Mouse (Mus musculus): Measurements from ENCODE around the gene Tnpo3. TPM values are rescaled to one million over a fixed set of nuclear protein-coding genes. Genes with fewer than 3 reads are reported as not detected.
A peak's percentile ranks its signal among the peaks of the same experiment; 100 is the strongest.

The Tnpo3 gene
- total and polyA plus RNA-seq, 3 experiments, result 60.5 to 140 (median 76.0) TPM

- Histone ChIP-seq H3K9me3 (replicated peaks; ENCODE audit: low read length) (peaks cover 3% of the 10 kb centered on the region), H3K4me1 (ENCODE audit: control insufficient read depth in 1 of 2, insufficient read depth in 2 of 2) (peaks cover 18 to 57% of the 10 kb centered on the region in 2 experiments), H3K4me3 (replicated peaks in 1 of 3; ENCODE audit: low read depth in 2 of 3, low read length in 2 of 3, poor library complexity in 1 of 3) (no peak overlapping the region), H3K27ac (ENCODE audit: insufficient read depth, low read depth) (peak overlapping the region; percentile 64), H3K79me2 (replicated peaks; ENCODE audit: control insufficient read depth, extremely low read depth, insufficient read depth, poor library complexity, severe bottlenecking) (no peaks in the 10 kb centered on the region), H3K9ac (ENCODE audit: insufficient read depth, low read depth) (no peak overlapping the region), H3K36me3 (replicated peaks in 1 of 2; ENCODE audit: control insufficient read depth in 1 of 2, insufficient read depth in 1 of 2, low read length in 1 of 2) (no peaks in the 10 kb centered on the region), H3K4me2 (ENCODE audit: insufficient read depth, low read depth, poor library complexity, severe bottlenecking) (peak overlapping the region; percentile 27; the same call in 1 of the 2 replicates), H3K27me3 (replicated peaks) (no peaks in the 10 kb centered on the region)
- dilution Hi-C loops (cut with MboI; ENCODE audit: extremely low pct_ligation_motif_present, extremely low pct_unique_long_range_greater_than_20kb, low sequenced_read_pairs), result no loop called here
- peak; percentile 84 for DNase-seq (ENCODE audit: extremely low read depth)
- peak; percentile 43; the same call in 1 of the 2 replicates for TF ChIP-seq IRF4 (IDR thresholded peaks at IDR 0.05; ENCODE audit: low read depth, low read length)
- TF ChIP-seq ETS1 (conservative IDR thresholded peaks at IDR 0.05; ENCODE audit: low read depth, low read length), result peak; percentile 53; the same call in 1 of the 2 replicates
- TF ChIP-seq EP300 (IDR thresholded peaks at IDR 0.05; ENCODE audit: low read length), result peak; percentile 61; the same call in 1 of the 2 replicates
- TF ChIP-seq TBP (conservative IDR thresholded peaks at IDR 0.05; ENCODE audit: low read depth, low read length), result 0 out of 2 replicates have a peak, but pooled peaks have one; percentile 22
- peak; percentile 14; the same call in 1 of the 2 replicates for TF ChIP-seq HCFC1 (IDR thresholded peaks at IDR 0.05; ENCODE audit: low read depth, low read length)
- peak; percentile 50; the same call in 1 of the 2 replicates for TF ChIP-seq TCF12 (IDR thresholded peaks at IDR 0.05; ENCODE audit: low read depth, low read length)
- TF ChIP-seq POLR2AphosphoS2 (IDR thresholded peaks at IDR 0.05; ENCODE audit: low read depth, low read length), result no peak
- 0 out of 2 replicates have a peak, but pooled peaks have one; percentile 14 for TF ChIP-seq MEF2A (IDR thresholded peaks at IDR 0.05; ENCODE audit: borderline replicate concordance, low read depth, low read length)
- no peak for TF ChIP-seq UBTF (IDR thresholded peaks at IDR 0.05; ENCODE audit: low read depth, low read length)
- TF ChIP-seq E2F4 (IDR thresholded peaks at IDR 0.05; ENCODE audit: insufficient replicate concordance, low read depth, low read length), result no peak
- TF ChIP-seq MAX (IDR thresholded peaks at IDR 0.05; ENCODE audit: low read length), result no peak
- TF ChIP-seq MAFK (IDR thresholded peaks at IDR 0.05; ENCODE audit: insufficient replicate concordance, low read length), result 0 out of 2 replicates have a peak, but pooled peaks have one; percentile 16
- TF ChIP-seq SMC3 (IDR thresholded peaks at IDR 0.05; ENCODE audit: low read depth, low read length), result no peak
- no peak for TF ChIP-seq MXI1 (IDR thresholded peaks at IDR 0.05; ENCODE audit: low read depth, low read length)
- no peak for TF ChIP-seq ZC3H11A (IDR thresholded peaks at IDR 0.05; ENCODE audit: low read depth, low read length)
- no peak for TF ChIP-seq ZNF384 (IDR thresholded peaks at IDR 0.05; ENCODE audit: low read depth, low read length)
- peak; percentile 51 for TF ChIP-seq BHLHE40 (IDR thresholded peaks at IDR 0.05; ENCODE audit: low read depth, low read length)
- TF ChIP-seq SIN3A (IDR thresholded peaks at IDR 0.05; ENCODE audit: low read length), result peak; percentile 20; the same call in 1 of the 2 replicates
- in situ Hi-C loops (cut with MboI; ENCODE audit: low pct_ligation_motif_present, low pct_unique_long_range_greater_than_20kb, low sequenced_read_pairs), result loop anchor here (25.0 kb wide), 1 partner anchor 245 kb away; the partner anchor contains the start of genes Ccdc136 and Opn1sw
Measured at GRCm38 (mm10) chr6:29631751-29632551, 22.3 kb upstream of the Tnpo3 start.

DNA sequence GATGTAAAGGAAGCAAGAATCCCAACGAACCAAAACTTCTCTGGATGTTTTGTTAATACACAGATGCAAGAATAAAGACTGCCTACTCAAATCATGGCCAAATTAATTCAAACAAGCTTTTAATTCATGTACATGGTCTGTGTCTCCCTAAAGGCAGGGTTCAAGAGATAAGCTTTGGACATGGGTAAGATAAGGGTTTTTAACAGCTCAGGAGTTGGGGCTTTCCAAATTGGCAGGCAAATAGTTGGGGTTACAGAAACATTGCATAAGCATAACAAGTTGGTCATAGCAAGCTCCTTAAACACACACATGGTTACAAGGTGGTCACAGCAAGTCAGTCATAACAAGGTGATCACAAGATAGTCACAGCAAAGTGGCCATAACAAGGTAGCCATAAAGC is 20.5 kb upstream of the Tnpo3 start:
- H3K9ac ChIP-seq (ENCODE audit: insufficient read depth, low read depth), result no peak overlapping the region
- no peak overlapping the region for H3K4me2 ChIP-seq (ENCODE audit: insufficient read depth, low read depth, poor library complexity, severe bottlenecking)
- DNase-seq (ENCODE audit: extremely low read depth), result no peak
- peaks cover 3% of the 10 kb centered on the region for H3K9me3 ChIP-seq (replicated peaks; ENCODE audit: low read length)
- H3K79me2 ChIP-seq (replicated peaks; ENCODE audit: control insufficient read depth, extremely low read depth, insufficient read depth, poor library complexity, severe bottlenecking), result no peaks in the 10 kb centered on the region
- no peak overlapping the region for H3K4me3 ChIP-seq (replicated peaks in 1 of 3; ENCODE audit: low read depth in 2 of 3, low read length in 2 of 3, poor library complexity in 1 of 3)
- TF ChIP-seq POLR2A (IDR thresholded peaks at IDR 0.05; ENCODE audit: low read depth, low read length) (no peak), POLR2AphosphoS2 (IDR thresholded peaks at IDR 0.05; ENCODE audit: low read depth, low read length) (no peak), EP300 (IDR thresholded peaks at IDR 0.05; ENCODE audit: low read length) (no peak), MYC (IDR thresholded peaks at IDR 0.05; ENCODE audit: low read depth, low read length) (no peak)
- dilution Hi-C loops (cut with MboI; ENCODE audit: extremely low pct_ligation_motif_present, extremely low pct_unique_long_range_greater_than_20kb, low sequenced_read_pairs) (no loop called here), in situ Hi-C loops (cut with MboI; ENCODE audit: low pct_ligation_motif_present, low pct_unique_long_range_greater_than_20kb, low sequenced_read_pairs) (loop anchor here (25.0 kb wide), 1 partner anchor 243 kb away; the partner anchor contains the start of genes Ccdc136 and Opn1sw)
- peaks cover 18 to 50% of the 10 kb centered on the region in 2 experiments for H3K4me1 ChIP-seq (ENCODE audit: control insufficient read depth in 1 of 2, insufficient read depth in 2 of 2)
- no peaks in the 10 kb centered on the region for H3K27me3 ChIP-seq (replicated peaks)
- H3K27ac ChIP-seq (ENCODE audit: insufficient read depth, low read depth), result no peak overlapping the region; the same call in 1 of the 2 replicates
- H3K36me3 ChIP-seq (replicated peaks in 1 of 2; ENCODE audit: control insufficient read depth in 1 of 2, insufficient read depth in 1 of 2, low read length in 1 of 2), result no peaks in the 10 kb centered on the region
